Mouse (Mus musculus) stomach, postnatal 0 days (tissue): ENCODE data around the gene Ube2e2.

Experiments used
- CTCF ChIP-seq: IDR thresholded peaks from 2 replicates; pipeline ENCODE4 v1.5.1; 2016; ENCODE audit warnings: antibody characterized with exemption, low read depth, mild to moderate bottlenecking, moderate library complexity
- EP300 ChIP-seq: optimal IDR thresholded peaks from 2 replicates; pipeline ENCODE3; 2016; ENCODE audit warnings: antibody characterized with exemption

DNA sequence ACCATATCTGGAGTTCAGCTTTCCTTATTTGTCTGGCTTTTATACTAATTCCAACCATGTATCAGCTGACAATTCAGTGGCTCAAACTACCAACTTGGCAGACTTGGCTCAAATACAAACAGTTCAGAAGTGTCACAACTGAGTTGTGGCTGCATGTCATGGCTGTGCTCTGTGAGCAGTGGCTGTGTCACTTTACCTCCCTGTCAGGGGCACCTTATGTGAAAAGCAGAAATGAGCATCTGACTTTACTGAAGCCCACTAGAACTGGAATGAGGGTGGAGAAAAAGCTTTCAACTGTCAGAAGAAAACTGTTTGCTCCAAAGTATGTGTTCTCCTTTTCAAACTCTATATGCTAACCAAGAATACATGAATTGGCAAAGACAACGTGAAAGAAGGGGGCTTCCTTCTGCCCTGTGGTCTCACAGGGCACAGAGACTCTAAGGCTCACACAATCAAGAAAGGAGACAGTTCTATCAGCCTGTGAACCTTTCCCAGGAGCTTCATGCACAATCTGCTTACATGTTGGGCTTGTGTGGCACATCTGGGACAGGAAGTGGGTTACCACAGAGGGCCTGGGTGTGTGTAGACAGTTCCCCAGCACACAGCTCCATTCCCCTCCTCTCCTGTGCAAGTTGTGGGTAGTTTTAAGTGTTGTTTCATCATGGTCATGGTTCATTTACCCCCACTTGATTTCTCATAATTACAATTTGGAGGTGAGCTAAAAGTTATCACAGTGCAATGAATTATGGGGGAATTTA, 228.6 kb downstream of the Ube2e2 start:
- TF ChIP-seq CTCF (no peak), EP300 (no peak)
